Mouse (Mus musculus) limb, embryonic 15.5 days (tissue): ENCODE results near the gene Slc35a2. TPM values are rescaled to one million over a fixed set of nuclear protein-coding genes. Genes with fewer than 3 reads are reported as not detected.
A peak's percentile ranks its signal among the peaks of the same experiment; 100 is the strongest.
"Not testable (repeated sequence)": the region's sequence is repeated elsewhere in the genome, so short reads cannot be mapped to it uniquely, and the experiment has no call there.

Experiments used
- ATAC-seq: fragments of 200-750 bp; cut with Nextera tagmentation; 2 replicates; pipeline ENCODE4 v1.8.0; 2017; ENCODE audit warnings: low read depth, moderate TSS enrichment; ENCODE audit not compliant: insufficient number of reproducible peaks, low FRiP score, low TSS enrichment
- H3K27ac ChIP-seq: fragments of 300-500 bp; sonication (generic); 2 replicates; pipeline ENCODE4 v1.5.1; 2015; ENCODE audit warnings: moderate library complexity, mild to moderate bottlenecking, inconsistent platforms
- H3K27me3 ChIP-seq: fragments of 300-500 bp; sonication (generic); 2 replicates; pipeline ENCODE4 v1.6.1; 2015; ENCODE audit warnings: inconsistent platforms
- H3K36me3 ChIP-seq: fragments of 300-500 bp; sonication (generic); 2 replicates; pipeline ENCODE4 v1.6.1; 2015; ENCODE audit warnings: inconsistent platforms
- H3K4me1 ChIP-seq: fragments of 300-500 bp; sonication (generic); 2 replicates; pipeline ENCODE4 v1.6.1; 2015; ENCODE audit warnings: inconsistent platforms
- H3K4me2 ChIP-seq: fragments of 300-500 bp; sonication (generic); 2 replicates; pipeline ENCODE4 v1.6.1; 2015; ENCODE audit warnings: mild to moderate bottlenecking, inconsistent platforms
- H3K4me3 ChIP-seq: fragments of 300-500 bp; sonication (generic); 2 replicates; pipeline ENCODE4 v1.5.1; 2015; ENCODE audit warnings: mild to moderate bottlenecking, inconsistent platforms
- H3K9ac ChIP-seq: fragments of 300-500 bp; sonication (generic); 2 replicates; pipeline ENCODE4 v1.6.1; 2015; ENCODE audit warnings: inconsistent platforms
- H3K9me3 ChIP-seq: fragments of 300-500 bp; sonication (generic); 2 replicates; pipeline ENCODE4 v1.6.1; 2016; ENCODE audit warnings: inconsistent platforms
- WGBS: fragments of 180-500 bp; shearing (Covaris S2); methylation state at CpG from one replicate; pipeline ENCODE4 v1.1.7; 2015; 5-methylcytosine and 5-hydroxymethylcytosine counted together
- polyA plus RNA-seq: library from polyadenylated mRNA; unstranded; fragments of >200 nt; fragmentation: Nextera tagmentation; extraction: Ambion mirVana; gene quantifications from 2 replicates; pipeline ENCODE4 v1.2.1, GENCODE M21; 2015

Gene Slc35a2
- polyA plus RNA-seq, 1 experiment from 2014 or later = 64.5 TPM

- WGBS = 85% methylated on average over 4 of the region's 4 CpGs
These were observed 25.4 kb downstream of the Slc35a2 start, which contains the start of gene Gm10490 for GRCm38 (mm10) chrX:7909242-7909641. Gm10490 (plus strand) TSS chrX:7909542.

GRCm38 (mm10) chrX:7910473-7910872 lies 26.6 kb downstream of the Slc35a2 start:
- no peak overlapping the region for H3K27ac ChIP-seq
- no peak for ATAC-seq
- no peaks in the 10 kb centered on the region for H3K9me3 ChIP-seq
- no peaks in the 10 kb centered on the region for H3K27me3 ChIP-seq
- H3K4me3 ChIP-seq = no peak overlapping the region
- 56% methylated on average over 6 of the region's 6 CpGs for WGBS
- no peaks in the 10 kb centered on the region for H3K4me1 ChIP-seq
- H3K36me3 ChIP-seq = peaks cover 13% of the 10 kb centered on the region; the same call in 1 of the 2 replicates
- no peak overlapping the region for H3K9ac ChIP-seq
- H3K4me2 ChIP-seq = no peak overlapping the region

More at GRCm38 (mm10) chrX:7909242-7909641, 25.4 kb downstream of the Slc35a2 start, which contains the start of gene Gm10490:
- not testable (repeated sequence) for ATAC-seq, H3K9ac ChIP-seq, H3K4me2 ChIP-seq, H3K27me3 ChIP-seq, H3K4me3 ChIP-seq, H3K27ac ChIP-seq, H3K9me3 ChIP-seq, H3K4me1 ChIP-seq
- H3K36me3 ChIP-seq = peaks cover 13% of the 10 kb centered on the region; the same call in 1 of the 2 replicates

GRCm38 (mm10) chrX:7915669-7916068 lies 31.8 kb downstream of the Slc35a2 start:
- 28% methylated on average over 3 of the region's 3 CpGs for WGBS
- ATAC-seq = not testable (repeated sequence)

GRCm38 (mm10) chrX:7917960-7918359 lies 34.1 kb downstream of the Slc35a2 start:
- 62% methylated on average over 6 of the region's 6 CpGs for WGBS
- H3K9ac ChIP-seq, H3K9me3 ChIP-seq, H3K27ac ChIP-seq, H3K4me2 ChIP-seq, H3K4me3 ChIP-seq, ATAC-seq, H3K4me1 ChIP-seq, H3K36me3 ChIP-seq: not testable (repeated sequence)
- H3K27me3 ChIP-seq = peaks cover 45% of the 10 kb centered on the region

More at GRCm38 (mm10) chrX:7915669-7916068, 31.8 kb downstream of the Slc35a2 start:
- not testable (repeated sequence) for H3K4me3 ChIP-seq, H3K27ac ChIP-seq, H3K9ac ChIP-seq, H3K4me1 ChIP-seq, H3K9me3 ChIP-seq, H3K4me2 ChIP-seq, H3K36me3 ChIP-seq
- peaks cover 23% of the 10 kb centered on the region for H3K27me3 ChIP-seq

- 20% methylated on average over 24 of the region's 40 CpGs for whole genome bisulfite sequencing
- H3K9ac ChIP-seq = no peak within 1 kb of the TSS
- H3K4me1 ChIP-seq = peaks cover 9% of the 10 kb centered on the region
- H3K4me2 ChIP-seq = peak within 1 kb of the TSS; percentile 37
- no peak for ATAC-seq
- peaks cover 57% of the 10 kb centered on the region for H3K27me3 ChIP-seq
- H3K27ac ChIP-seq = no peak within 1 kb of the TSS
- no peaks in the 10 kb centered on the region for H3K36me3 ChIP-seq
- H3K4me3 ChIP-seq = peak within 1 kb of the TSS; percentile 17; the same call in 1 of the 2 replicates
- H3K9me3 ChIP-seq = no peaks in the 10 kb centered on the region
These were observed 36.0 kb downstream of the Slc35a2 start, which contains the start of gene Pcsk1n for GRCm38 (mm10) chrX:7919601-7920383. Pcsk1n (plus strand) TSS chrX:7919822.

GRCm38 (mm10) chrX:7922032-7922431 lies 38.2 kb downstream of the Slc35a2 start:
- Histone ChIP-seq H3K27ac (no peak overlapping the region), H3K4me3 (peak overlapping the region; percentile 25), H3K4me2 (peak overlapping the region; percentile 45), H3K36me3 (no peaks in the 10 kb centered on the region), H3K27me3 (peaks cover 62% of the 10 kb centered on the region), H3K4me1 (peaks cover 9% of the 10 kb centered on the region), H3K9me3 (no peaks in the 10 kb centered on the region), H3K9ac (no peak overlapping the region)
- no peak for ATAC-seq
- WGBS = 17% methylated on average over 46 of the region's 48 CpGs

- H3K27ac ChIP-seq = no peak overlapping the region
- no peak overlapping the region for H3K4me3 ChIP-seq
- H3K36me3 ChIP-seq = peaks cover 15% of the 10 kb centered on the region
- ATAC-seq = no peak
- H3K4me2 ChIP-seq = no peak overlapping the region
- peaks cover 52% of the 10 kb centered on the region for H3K27me3 ChIP-seq
- no peak overlapping the region for H3K9ac ChIP-seq
- 66% methylated on average over 6 of the region's 6 CpGs for WGBS
- no peaks in the 10 kb centered on the region for H3K9me3 ChIP-seq
- H3K4me1 ChIP-seq = peaks cover 9% of the 10 kb centered on the region
These were observed 42.4 kb downstream of the Slc35a2 start for GRCm38 (mm10) chrX:7926266-7926665.

- no peak overlapping the region for H3K4me2 ChIP-seq
- 31% methylated on average over 10 of the region's 10 CpGs for WGBS
- H3K9me3 ChIP-seq = no peaks in the 10 kb centered on the region
- H3K27ac ChIP-seq = no peak overlapping the region
- peaks cover 5% of the 10 kb centered on the region; the same call in 1 of the 2 replicates for H3K4me1 ChIP-seq
- no peak overlapping the region for H3K4me3 ChIP-seq
- ATAC-seq = no peak
- H3K9ac ChIP-seq = no peak overlapping the region
- H3K36me3 ChIP-seq = peaks cover 19% of the 10 kb centered on the region
- peaks cover 44% of the 10 kb centered on the region for H3K27me3 ChIP-seq
These were observed 43.3 kb downstream of the Slc35a2 start for GRCm38 (mm10) chrX:7927116-7927515.

GRCm38 (mm10) chrX:7928270-7928790 lies 44.5 kb downstream of the Slc35a2 start, which contains the start of gene Eras:
Eras (minus strand) TSS chrX:7928607.
- no peak within 1 kb of the TSS for H3K4me3 ChIP-seq
- peaks cover 32% of the 10 kb centered on the region for H3K27me3 ChIP-seq
- ATAC-seq = no peak
- no peak within 1 kb of the TSS for H3K27ac ChIP-seq
- WGBS = 21% methylated on average over 19 of the region's 19 CpGs
- peaks cover 24% of the 10 kb centered on the region for H3K36me3 ChIP-seq
- no peak within 1 kb of the TSS for H3K4me2 ChIP-seq
- no peak within 1 kb of the TSS for H3K9ac ChIP-seq
- no peaks in the 10 kb centered on the region for H3K4me1 ChIP-seq
- no peaks in the 10 kb centered on the region for H3K9me3 ChIP-seq

GRCm38 (mm10) chrX:7936874-7937273 lies 53.0 kb downstream of the Slc35a2 start:
- Histone ChIP-seq H3K4me1 (no peaks in the 10 kb centered on the region), H3K27ac (no peak overlapping the region), H3K9me3 (no peaks in the 10 kb centered on the region), H3K4me3 (no peak overlapping the region), H3K36me3 (peaks cover 16% of the 10 kb centered on the region; the same call in 1 of the 2 replicates), H3K4me2 (no peak overlapping the region), H3K27me3 (no peaks in the 10 kb centered on the region), H3K9ac (no peak overlapping the region)
- no peak for ATAC-seq
- 48% methylated on average over 10 of the region's 11 CpGs for WGBS

- no peaks in the 10 kb centered on the region for H3K4me1 ChIP-seq
- no peaks in the 10 kb centered on the region for H3K27me3 ChIP-seq
- no peak for ATAC-seq
- no peak overlapping the region for H3K4me2 ChIP-seq
- H3K9me3 ChIP-seq = no peaks in the 10 kb centered on the region
- 92% methylated on average over 6 of the region's 6 CpGs for WGBS
- no peak overlapping the region for H3K27ac ChIP-seq
- no peak overlapping the region for H3K4me3 ChIP-seq
- no peak overlapping the region for H3K9ac ChIP-seq
- peaks cover 16% of the 10 kb centered on the region; the same call in 1 of the 2 replicates for H3K36me3 ChIP-seq
These were observed 53.8 kb downstream of the Slc35a2 start for GRCm38 (mm10) chrX:7937667-7938066.
